Mouse (Mus musculus) forebrain, embryonic 14.5 days (tissue): ENCODE measurements around the gene Spag8. TPM values are rescaled to one million over a fixed set of nuclear protein-coding genes. Genes with fewer than 3 reads are reported as not detected.

Experiments
- ATAC-seq: fragments of 200-750 bp; cut with Nextera tagmentation; 2 replicates; pipeline ENCODE4 v1.8.0; 2017; ENCODE audit warnings: mild to moderate bottlenecking, moderate library complexity
- DNase-seq: peaks from one replicate; pipeline ENCODE4 v3.0.0-alpha.2; 2015; ENCODE audit warnings: low spot score
- H3K27ac ChIP-seq: fragments of 300-500 bp; sonication (generic); 2 replicates; pipeline ENCODE4 v1.5.1; 2014; ENCODE audit warnings: low read depth, mild to moderate bottlenecking, control low read depth, low read length, moderate library complexity
- H3K27me3 ChIP-seq: fragments of 300-500 bp; sonication (generic); replicated peaks from 2 replicates; pipeline ENCODE4 v1.6.1; 2014; ENCODE audit warnings: low read length, control low read depth, mixed read lengths; ENCODE audit not compliant: control insufficient read depth, insufficient read depth
- H3K36me3 ChIP-seq: fragments of 300-500 bp; sonication (generic); 2 replicates; pipeline ENCODE4 v1.6.1; 2014; ENCODE audit warnings: low read length, control low read depth; ENCODE audit not compliant: control insufficient read depth, insufficient read depth
- H3K4me1 ChIP-seq: fragments of 300-500 bp; sonication (generic); 2 replicates; pipeline ENCODE4 v1.6.1; 2014; ENCODE audit warnings: antibody characterized with exemption, low read length, control low read depth; ENCODE audit not compliant: control insufficient read depth, insufficient read depth
- H3K4me2 ChIP-seq: fragments of 300-500 bp; sonication (generic); 2 replicates; pipeline ENCODE4 v1.6.1; 2014; ENCODE audit warnings: mild to moderate bottlenecking, control low read depth, low read length
- H3K4me3 ChIP-seq: fragments of 300-500 bp; sonication (generic); 2 replicates; pipeline ENCODE4 v1.5.1; 2014; ENCODE audit warnings: low read depth, low read length, control low read depth
- H3K9ac ChIP-seq: fragments of 300-500 bp; sonication (generic); 2 replicates; pipeline ENCODE4 v1.6.1; 2014; ENCODE audit warnings: mild to moderate bottlenecking, low read length, control low read depth, moderate library complexity
- H3K9me3 ChIP-seq: fragments of 300-500 bp; sonication (generic); replicated peaks from 2 replicates; pipeline ENCODE4 v1.6.1; 2016; ENCODE audit warnings: low read length, control low read depth, mixed read lengths; ENCODE audit not compliant: control insufficient read depth
- WGBS: fragments of 180-500 bp; shearing (Covaris S2); extraction: QIAGEN DNeasy Blood & Tissue Kit; methylation state at CpG from one replicate; pipeline ENCODE4 v1.1.7; 2014; 5-methylcytosine and 5-hydroxymethylcytosine counted together
- microRNA-seq: library from miRNA; unstranded; fragments of <30 nt; microRNA quantifications from one replicate; pipeline ENCODE4, GENCODE M21; 2016
- polyA plus RNA-seq: library from polyadenylated mRNA; unstranded; fragments of >200 nt; fragmentation: Nextera tagmentation; extraction: Ambion mirVana; gene quantifications from 2 replicates; pipeline ENCODE4 v1.2.1, GENCODE M21; 2014

Gene Spag8
- polyA plus RNA-seq, 1 experiment from 2014 or later, result 5.7 TPM

DNA sequence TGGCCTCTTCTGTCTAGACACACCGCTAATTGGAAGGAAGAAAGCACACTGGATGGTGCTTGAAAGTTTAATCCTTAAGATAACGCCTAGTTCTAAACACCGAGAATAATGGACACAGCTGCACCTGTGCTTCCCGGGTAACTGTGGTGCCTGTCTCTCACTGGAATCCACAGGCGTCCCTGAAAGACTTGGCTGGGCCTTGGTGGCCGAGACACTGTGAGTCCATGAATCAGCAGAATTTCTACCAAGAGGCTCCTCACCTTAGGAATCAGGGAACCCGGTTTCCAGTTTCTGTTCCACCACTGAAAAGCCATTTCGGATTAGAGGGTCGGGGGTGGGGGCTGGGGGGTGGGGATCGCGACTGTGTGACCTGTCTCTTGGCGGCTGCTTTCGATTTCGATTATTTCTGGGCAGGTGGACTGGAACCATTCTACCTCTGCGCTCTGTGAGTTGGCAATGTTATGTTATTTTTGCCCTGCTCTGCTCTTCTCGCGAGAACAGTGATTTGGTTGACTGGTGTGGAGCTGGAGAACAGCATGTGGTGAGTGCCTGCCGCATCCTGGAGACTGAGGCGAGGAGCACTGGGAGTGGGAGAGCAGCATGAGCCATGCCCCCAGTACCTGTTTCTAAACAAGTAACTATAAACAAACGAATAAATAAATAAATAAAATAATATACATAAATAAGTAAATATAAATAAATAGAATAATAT, 24.1 kb downstream of the Spag8 start:
- H3K27me3 ChIP-seq, result no peaks in the 10 kb centered on the region
- H3K4me3 ChIP-seq, result no peak overlapping the region
- H3K4me1 ChIP-seq, result peaks cover 14% of the 10 kb centered on the region
- no peak overlapping the region for H3K27ac ChIP-seq
- DNase-seq (peak; percentile 58), ATAC-seq (no peak)
- H3K4me2 ChIP-seq, result peak overlapping the region; percentile 10; the same call in 1 of the 2 replicates
- no peaks in the 10 kb centered on the region for H3K36me3 ChIP-seq
- H3K9ac ChIP-seq, result no peak overlapping the region
- WGBS, result 36% methylated on average over 20 of the region's 20 CpGs
- H3K9me3 ChIP-seq, result peaks cover 6% of the 10 kb centered on the region; the same call in 1 of the 2 replicates

DNA sequence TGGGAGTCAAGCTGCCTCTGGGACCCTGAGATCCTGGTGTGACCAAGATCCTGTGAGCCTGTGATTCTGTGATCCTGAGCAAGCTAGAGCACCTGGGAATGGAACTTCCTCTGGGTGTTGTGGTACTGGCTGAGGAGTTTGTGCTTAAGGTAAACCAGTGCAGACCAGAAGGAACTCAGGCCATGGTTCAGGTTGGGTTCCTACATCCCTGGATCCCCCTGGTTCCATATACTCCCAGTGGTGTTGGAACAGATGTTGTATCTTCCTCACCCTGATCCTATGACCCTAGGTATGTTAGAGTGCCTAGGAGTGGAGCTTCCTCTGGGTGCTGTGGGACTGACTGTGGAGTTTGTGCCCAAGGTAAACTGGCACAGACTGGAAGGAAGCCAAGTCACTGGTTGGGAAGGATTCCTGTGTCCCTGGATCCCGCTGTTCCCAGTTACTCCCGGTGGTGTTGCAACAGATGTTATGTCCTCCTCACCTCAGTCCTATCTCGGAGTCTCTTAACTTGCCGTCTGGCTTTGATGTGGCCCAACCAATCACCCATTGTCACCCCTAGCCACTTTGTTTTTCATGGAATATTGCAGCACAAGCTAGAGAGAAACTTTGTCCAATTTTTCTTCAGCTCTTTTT, 33.1 kb downstream of the Spag8 start:
- Histone ChIP-seq H3K9me3 (peaks cover 6% of the 10 kb centered on the region; the same call in 1 of the 2 replicates), H3K9ac (no peak overlapping the region), H3K4me3 (no peak overlapping the region), H3K27me3 (no peaks in the 10 kb centered on the region), H3K36me3 (no peaks in the 10 kb centered on the region), H3K27ac (no peak overlapping the region), H3K4me2 (no peak overlapping the region), H3K4me1 (no peaks in the 10 kb centered on the region)
- ATAC-seq (no peak), DNase-seq (no peak)
- 89% methylated on average over 4 of the region's 4 CpGs for WGBS

DNA sequence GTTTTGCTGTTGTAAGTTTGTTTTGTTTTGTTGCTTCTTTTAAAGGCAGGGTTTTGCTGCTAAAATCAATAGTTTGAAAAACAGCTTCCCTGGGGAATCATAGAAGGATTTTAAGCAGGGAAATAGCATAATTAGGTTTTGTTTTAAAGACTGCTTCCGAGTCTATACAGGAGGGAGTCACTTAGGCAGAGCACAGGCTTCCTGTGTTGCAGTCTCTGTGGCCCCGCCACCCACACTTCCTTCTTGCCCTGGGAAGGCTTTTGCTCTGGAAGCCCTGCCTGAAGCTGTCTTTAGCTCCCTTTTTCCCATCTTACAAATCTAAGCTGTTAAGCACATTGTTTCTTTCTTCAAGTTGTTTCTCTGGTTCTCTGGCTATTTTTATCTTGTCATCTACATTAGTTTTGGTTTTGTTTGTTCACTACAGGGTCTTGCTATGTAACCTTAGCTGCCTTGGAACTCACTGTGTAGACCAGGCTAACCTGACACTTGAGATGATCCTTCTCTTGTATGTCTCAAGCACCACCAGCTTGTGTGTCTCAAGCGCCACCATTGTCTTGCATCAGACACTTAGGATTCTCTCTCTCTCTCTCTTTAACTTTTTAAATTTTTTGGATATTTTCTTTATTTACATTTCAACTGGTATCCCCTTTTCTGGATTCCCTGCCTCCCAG, 40.2 kb downstream of the Spag8 start:
- H3K4me3 ChIP-seq, result no peak overlapping the region
- H3K9ac ChIP-seq, result no peak overlapping the region
- no peaks in the 10 kb centered on the region for H3K36me3 ChIP-seq
- H3K9me3 ChIP-seq, result no peaks in the 10 kb centered on the region
- H3K27ac ChIP-seq, result no peak overlapping the region
- no peaks in the 10 kb centered on the region for H3K4me1 ChIP-seq
- WGBS, result 56% methylated on average over 3 of the region's 3 CpGs
- ATAC-seq (no peak), DNase-seq (no peak)
- no peaks in the 10 kb centered on the region for H3K27me3 ChIP-seq
- no peak overlapping the region for H3K4me2 ChIP-seq

DNA sequence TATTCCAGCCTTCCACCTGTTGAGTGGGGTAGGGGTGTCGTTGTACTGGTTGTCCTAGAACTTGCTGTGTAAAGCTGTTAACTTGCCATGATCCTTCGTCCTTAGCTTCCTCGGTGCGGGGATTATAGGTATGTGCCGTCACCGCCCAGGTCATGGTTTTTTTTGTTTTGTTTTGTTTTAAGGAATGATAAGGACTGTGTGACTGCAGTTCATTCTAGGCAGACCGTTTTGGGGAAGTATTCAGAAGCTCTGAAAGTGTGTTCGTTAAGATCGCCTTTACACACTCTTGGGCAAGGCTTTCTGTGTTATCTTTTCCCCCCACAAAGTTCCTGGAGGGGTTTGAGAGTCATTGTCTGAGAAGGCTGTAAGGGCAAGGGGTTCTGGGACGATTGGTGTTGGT, 40.9 kb downstream of the Spag8 start:
- 57% methylated on average over 10 of the region's 10 CpGs for WGBS
- no peaks in the 10 kb centered on the region for H3K27me3 ChIP-seq

DNA sequence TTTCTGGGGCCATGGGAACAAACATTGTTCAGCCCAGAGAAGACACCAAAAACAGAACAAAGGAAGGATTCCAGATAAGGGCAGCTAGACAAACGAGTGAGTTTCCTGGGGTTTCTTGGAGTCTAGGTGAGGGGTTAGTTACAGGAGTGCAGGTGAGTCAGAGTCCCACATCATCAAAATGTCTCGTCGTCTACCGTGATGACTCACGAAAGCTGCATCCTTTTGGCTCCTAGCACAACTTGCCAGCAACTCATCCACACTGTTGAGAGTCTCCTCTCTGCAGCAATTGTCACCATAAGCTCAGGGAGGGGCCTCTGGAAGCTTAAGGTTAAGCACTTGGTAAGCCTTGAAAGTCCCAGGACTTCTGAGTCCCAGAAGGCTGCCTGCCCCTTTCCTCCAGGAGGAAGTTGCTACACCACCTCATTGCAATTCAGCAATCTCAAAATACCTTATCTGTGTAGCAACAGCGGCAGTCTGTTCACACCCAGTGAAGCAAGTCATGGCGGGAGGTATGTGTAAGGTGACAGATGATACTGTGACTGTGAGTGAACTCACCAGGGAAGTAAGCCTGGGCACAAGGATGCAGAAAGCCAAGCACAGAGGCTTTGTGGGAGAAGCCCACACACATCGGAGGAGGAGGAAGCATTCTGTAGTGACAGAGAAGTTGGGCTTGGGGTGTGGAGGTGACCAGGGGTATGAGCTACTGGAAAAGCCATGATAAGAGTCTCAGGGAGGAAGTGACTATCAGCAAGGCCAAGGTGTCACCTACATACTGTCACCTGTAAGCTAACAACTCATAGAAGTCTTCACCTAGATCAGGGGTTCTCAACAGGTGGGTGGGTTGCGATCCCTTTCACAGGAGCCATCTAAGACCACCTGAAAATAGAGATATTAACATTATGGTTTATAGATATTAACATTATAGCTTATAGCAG, 48.4 kb downstream of the Spag8 start:
- Histone ChIP-seq H3K9ac (no peak overlapping the region), H3K4me2 (no peak overlapping the region), H3K27ac (no peak overlapping the region), H3K9me3 (no peaks in the 10 kb centered on the region), H3K27me3 (no peaks in the 10 kb centered on the region), H3K4me3 (no peak overlapping the region), H3K36me3 (no peaks in the 10 kb centered on the region), H3K4me1 (no peaks in the 10 kb centered on the region)
- no peak for DNase-seq
- 84% methylated on average over 9 of the region's 9 CpGs for WGBS
- ATAC-seq, result no peak

More for the DNA sequence above, 40.9 kb downstream of the Spag8 start:
- Histone ChIP-seq H3K4me3 (no peak overlapping the region), H3K27ac (no peak overlapping the region), H3K4me2 (no peak overlapping the region), H3K9me3 (no peaks in the 10 kb centered on the region), H3K36me3 (no peaks in the 10 kb centered on the region), H3K4me1 (no peaks in the 10 kb centered on the region), H3K9ac (no peak overlapping the region)
- ATAC-seq (no peak), DNase-seq (no peak)

DNA sequence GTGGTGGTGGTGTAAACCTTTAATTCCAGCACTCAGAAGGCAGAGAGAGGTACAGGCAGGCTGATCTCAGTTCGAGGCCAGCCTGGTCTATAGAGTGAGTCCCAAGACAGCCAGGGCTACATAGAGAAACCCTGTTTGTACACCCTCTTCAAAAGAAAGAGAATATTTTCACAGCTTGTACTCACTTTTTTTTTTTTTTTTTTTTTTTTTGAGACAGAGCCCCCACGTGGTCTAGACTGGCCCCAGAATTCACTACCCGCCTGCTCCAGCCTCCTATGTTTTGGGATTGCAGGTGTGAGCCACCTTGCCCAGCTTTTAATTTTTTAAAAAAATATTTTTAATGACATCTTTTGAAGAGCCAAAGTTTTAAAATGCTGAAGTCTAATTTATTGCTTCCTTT, 49.3 kb downstream of the Spag8 start:
- H3K4me3 ChIP-seq, result no peak overlapping the region
- H3K27me3 ChIP-seq, result no peaks in the 10 kb centered on the region
- H3K4me2 ChIP-seq, result no peak overlapping the region
- H3K27ac ChIP-seq, result no peak overlapping the region
- no peak overlapping the region for H3K9ac ChIP-seq
- H3K36me3 ChIP-seq, result no peaks in the 10 kb centered on the region
- WGBS, result 77% methylated on average over 3 of the region's 3 CpGs
- no peaks in the 10 kb centered on the region for H3K4me1 ChIP-seq
- H3K9me3 ChIP-seq, result no peaks in the 10 kb centered on the region
- ATAC-seq (no peak), DNase-seq (no peak)

Small RNA genes within 50 kb of the gene (microRNA-seq; reads per million reads assigned to microRNA genes)
- gene Gm25262, result not detected

Other genes with a start within 250 kb of the Spag8 start
- 0.29 and 0.73 TPM in 2 replicates for gene Fam166b, start 224.5 kb downstream of the Spag8 start, polyA plus RNA-seq
- 10.2 and 12.1 TPM in 2 replicates for gene Tesk1, start 211.7 kb downstream of the Spag8 start, polyA plus RNA-seq
- gene Cd72, start 199.0 kb downstream of the Spag8 start, polyA plus RNA-seq, result 6.7 and 8.8 TPM in 2 replicates
- not detected in 2 replicates for gene Sit1, start 169.9 kb downstream of the Spag8 start, polyA plus RNA-seq
- 68.7 and 69.1 TPM in 2 replicates for gene Ccdc107, start 160.7 kb downstream of the Spag8 start, polyA plus RNA-seq
- gene Arhgef39, start 153.9 kb downstream of the Spag8 start, polyA plus RNA-seq, result 14.0 and 15.9 TPM in 2 replicates
- 0.22 TPM in 1 of 2 replicates, not detected in the other for gene Car9, start 146.6 kb downstream of the Spag8 start, polyA plus RNA-seq
- gene Tpm2, start 129.8 kb downstream of the Spag8 start, polyA plus RNA-seq, result 10.7 and 13.4 TPM in 2 replicates
- gene Creb3, start 91.3 kb downstream of the Spag8 start, polyA plus RNA-seq, result 88.3 and 88.4 TPM in 2 replicates
- 50.1 and 50.4 TPM in 2 replicates for gene Tln1, start 90.9 kb downstream of the Spag8 start, polyA plus RNA-seq
- 10.4 and 22.2 TPM in 2 replicates for gene Rgp1, start 74.9 kb downstream of the Spag8 start, polyA plus RNA-seq
- gene Gba2, start 74.7 kb downstream of the Spag8 start, polyA plus RNA-seq, result 39.2 and 42.3 TPM in 2 replicates
- 0.37 TPM in 1 of 2 replicates, not detected in the other for gene Msmp, start 69.1 kb downstream of the Spag8 start, polyA plus RNA-seq
- gene Npr2, start 21.7 kb downstream of the Spag8 start, polyA plus RNA-seq, result 10.7 and 11.2 TPM in 2 replicates
- 67.0 and 82.7 TPM in 2 replicates for gene Hint2, start 2.9 kb upstream of the Spag8 start, polyA plus RNA-seq
- 5.6 and 7.3 TPM in 2 replicates for gene Tmem8b, start 15.4 kb upstream of the Spag8 start, polyA plus RNA-seq
- gene Fam221b, start 15.6 kb upstream of the Spag8 start, polyA plus RNA-seq, result 2.1 and 2.2 TPM in 2 replicates
- gene Olfr70, start 47.2 kb upstream of the Spag8 start, polyA plus RNA-seq, result not detected in 2 replicates
- gene Olfr71, start 56.7 kb upstream of the Spag8 start, polyA plus RNA-seq, result not detected in 2 replicates
- gene Hrct1, start 73.6 kb upstream of the Spag8 start, polyA plus RNA-seq, result 0.36 and 0.45 TPM in 2 replicates
- 0.06 TPM in 1 of 2 replicates, not detected in the other for gene Spaar, start 76.4 kb upstream of the Spag8 start, polyA plus RNA-seq
- gene Olfr159, start 117.4 kb upstream of the Spag8 start, polyA plus RNA-seq, result not detected in 2 replicates
- not detected in 2 replicates for gene Olfr156, start 170.3 kb upstream of the Spag8 start, polyA plus RNA-seq
- gene Olfr157, start 186.6 kb upstream of the Spag8 start, polyA plus RNA-seq, result not detected in 2 replicates
- gene Olfr155, start 198.0 kb upstream of the Spag8 start, polyA plus RNA-seq, result not detected in 2 replicates
- gene Reck, start 221.9 kb upstream of the Spag8 start, polyA plus RNA-seq, result 4.7 and 5.8 TPM in 2 replicates